Mouse (Mus musculus): ENCODE measurements around the gene Syt6. TPM values are rescaled to one million over a fixed set of nuclear protein-coding genes. Genes with fewer than 3 reads are reported as not detected.

Syt6 gene
- polyA plus RNA-seq, 1 experiment from 2014 or later, result 14.8 TPM

DNA sequence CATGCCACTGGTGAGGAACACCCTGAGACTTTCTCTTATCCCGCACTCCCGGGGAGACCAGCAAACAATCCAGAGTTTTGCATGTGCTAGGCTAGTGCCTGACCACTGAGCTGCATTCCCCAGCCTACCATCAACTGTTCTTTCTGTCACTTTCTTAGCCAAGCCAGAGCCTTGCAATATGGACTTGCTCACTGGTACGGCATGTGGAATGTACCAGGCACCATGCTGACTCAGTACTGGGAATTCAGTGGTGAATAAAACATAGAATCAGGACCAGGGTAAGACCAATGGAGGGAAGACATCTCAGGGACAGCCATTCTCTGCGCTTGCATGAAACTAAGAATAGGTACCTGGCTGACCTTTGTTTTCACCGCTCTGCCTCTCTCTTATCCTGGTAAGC is 35.2 kb downstream of the Syt6 start:
- ATAC-seq, result no peak
- H3K4me2 ChIP-seq (ENCODE audit: low read length), result no peak overlapping the region
- H3K9ac ChIP-seq (ENCODE audit: low read depth, low read length), result no peak overlapping the region
- 90% methylated on average over 5 of the region's 5 CpGs for WGBS
- no peak overlapping the region for H3K4me3 ChIP-seq (ENCODE audit: low read depth, low read length)
- H3K36me3 ChIP-seq (ENCODE audit: control insufficient read depth, insufficient read depth, low read length), result no peaks in the 10 kb centered on the region
- no peaks in the 10 kb centered on the region for H3K9me3 ChIP-seq (replicated peaks; ENCODE audit: control insufficient read depth, low read length, poor library complexity, severe bottlenecking)
- H3K27me3 ChIP-seq (ENCODE audit: control insufficient read depth, insufficient read depth, low read depth, low read length), result no peaks in the 10 kb centered on the region
- H3K4me1 ChIP-seq (ENCODE audit: control insufficient read depth, insufficient read depth, low read length), result no peaks in the 10 kb centered on the region
- no peak overlapping the region for H3K27ac ChIP-seq (ENCODE audit: low read length)

DNA sequence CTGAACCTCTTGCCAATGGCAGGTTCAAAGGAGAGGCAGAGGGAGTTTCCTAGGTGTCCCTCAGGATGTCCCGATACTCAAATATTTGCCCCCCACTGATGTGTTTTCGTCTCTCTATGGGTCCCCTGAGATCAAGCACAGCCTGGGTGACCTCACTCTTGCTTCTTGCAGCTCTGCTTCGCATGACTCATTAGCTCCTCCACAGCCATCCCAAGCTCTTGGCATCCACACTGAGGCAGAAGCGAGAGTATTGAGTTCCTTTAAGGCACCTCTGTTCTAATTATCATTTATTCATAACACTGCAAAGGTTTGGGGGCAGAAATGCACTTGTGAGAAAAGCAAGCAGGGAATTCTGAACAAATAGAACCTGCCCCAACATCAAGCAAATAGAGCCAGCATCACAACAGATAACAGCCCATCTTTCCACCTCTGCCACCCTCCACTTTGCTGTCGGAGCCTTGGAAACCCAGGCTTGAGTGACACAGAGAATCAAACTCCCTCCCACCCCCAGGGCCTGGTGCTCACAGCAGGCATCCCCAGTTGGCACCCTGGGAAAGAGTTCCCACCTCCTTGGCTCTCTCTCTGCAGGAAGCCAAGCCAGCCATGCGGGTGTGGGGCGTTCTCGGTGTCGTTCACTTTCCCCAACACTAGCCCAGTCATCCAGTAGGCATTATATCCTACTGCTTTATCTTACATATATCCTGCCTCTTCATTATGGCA is 37.8 kb downstream of the Syt6 start:
- WGBS, result 71% methylated on average over 9 of the region's 9 CpGs
- Histone ChIP-seq H3K27ac (ENCODE audit: low read length) (no peak overlapping the region), H3K9ac (ENCODE audit: low read depth, low read length) (no peak overlapping the region), H3K4me1 (ENCODE audit: control insufficient read depth, insufficient read depth, low read length) (no peaks in the 10 kb centered on the region), H3K9me3 (replicated peaks; ENCODE audit: control insufficient read depth, low read length, poor library complexity, severe bottlenecking) (no peaks in the 10 kb centered on the region), H3K4me3 (ENCODE audit: low read depth, low read length) (no peak overlapping the region), H3K36me3 (ENCODE audit: control insufficient read depth, insufficient read depth, low read length) (no peaks in the 10 kb centered on the region), H3K4me2 (ENCODE audit: low read length) (no peak overlapping the region), H3K27me3 (ENCODE audit: control insufficient read depth, insufficient read depth, low read depth, low read length) (no peaks in the 10 kb centered on the region)
- no peak for ATAC-seq

DNA sequence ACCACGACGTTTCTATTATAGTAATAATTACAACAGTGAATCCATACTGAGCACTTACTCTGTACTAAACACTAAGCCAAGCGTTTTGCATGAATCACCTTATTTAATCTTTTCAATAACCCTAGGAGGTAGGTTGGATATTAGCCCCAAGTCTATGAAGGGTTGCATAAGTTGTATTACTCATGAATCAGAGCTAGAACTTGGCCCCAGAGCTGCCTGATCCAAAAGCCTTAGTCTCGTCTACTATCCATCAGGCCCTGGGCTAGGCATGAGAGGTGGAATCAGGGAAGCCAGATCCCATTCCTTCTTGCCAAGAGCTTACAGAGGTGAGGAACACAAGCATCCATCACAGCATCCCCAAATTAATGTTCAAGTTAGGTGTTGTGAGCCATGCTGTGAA is 40.6 kb downstream of the Syt6 start:
- no peak overlapping the region for H3K4me2 ChIP-seq (ENCODE audit: low read length)
- H3K27ac ChIP-seq (ENCODE audit: low read length), result no peak overlapping the region
- H3K4me3 ChIP-seq (ENCODE audit: low read depth, low read length), result no peak overlapping the region
- ATAC-seq, result no peak
- WGBS, result 84% methylated on average over 4 of the region's 4 CpGs
- H3K4me1 ChIP-seq (ENCODE audit: control insufficient read depth, insufficient read depth, low read length), result no peaks in the 10 kb centered on the region
- no peaks in the 10 kb centered on the region for H3K36me3 ChIP-seq (ENCODE audit: control insufficient read depth, insufficient read depth, low read length)
- H3K9me3 ChIP-seq (replicated peaks; ENCODE audit: control insufficient read depth, low read length, poor library complexity, severe bottlenecking), result no peaks in the 10 kb centered on the region
- no peak overlapping the region for H3K9ac ChIP-seq (ENCODE audit: low read depth, low read length)
- H3K27me3 ChIP-seq (ENCODE audit: control insufficient read depth, insufficient read depth, low read depth, low read length), result no peaks in the 10 kb centered on the region

DNA sequence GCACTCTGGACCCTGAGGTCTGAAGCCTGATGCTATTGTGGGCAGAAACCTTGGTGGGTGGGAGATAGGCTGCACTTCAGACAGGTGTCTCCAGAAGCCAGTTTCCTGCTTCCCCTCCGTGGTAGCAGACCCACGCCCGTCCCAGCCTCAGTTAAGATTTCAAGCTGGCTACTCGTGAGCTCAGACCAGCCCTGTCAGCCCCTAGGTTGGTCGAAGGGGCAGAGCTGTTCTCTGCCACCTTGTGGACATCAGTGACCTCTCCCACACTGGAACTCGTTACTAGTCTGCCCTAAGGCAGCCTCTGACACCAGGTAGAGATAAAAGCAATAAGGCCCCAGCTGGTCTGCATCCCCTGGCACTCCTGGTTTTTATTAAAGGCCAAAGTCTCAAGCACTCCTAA is 42.0 kb downstream of the Syt6 start:
- 35% methylated on average over 6 of the region's 6 CpGs for WGBS
- no peak overlapping the region for H3K27ac ChIP-seq (ENCODE audit: low read length)
- ATAC-seq, result no peak
- no peak overlapping the region for H3K9ac ChIP-seq (ENCODE audit: low read depth, low read length)
- H3K4me1 ChIP-seq (ENCODE audit: control insufficient read depth, insufficient read depth, low read length), result no peaks in the 10 kb centered on the region
- H3K4me3 ChIP-seq (ENCODE audit: low read depth, low read length), result no peak overlapping the region
- no peaks in the 10 kb centered on the region for H3K27me3 ChIP-seq (ENCODE audit: control insufficient read depth, insufficient read depth, low read depth, low read length)
- no peaks in the 10 kb centered on the region for H3K36me3 ChIP-seq (ENCODE audit: control insufficient read depth, insufficient read depth, low read length)
- H3K9me3 ChIP-seq (replicated peaks; ENCODE audit: control insufficient read depth, low read length, poor library complexity, severe bottlenecking), result no peaks in the 10 kb centered on the region
- H3K4me2 ChIP-seq (ENCODE audit: low read length), result no peak overlapping the region

DNA sequence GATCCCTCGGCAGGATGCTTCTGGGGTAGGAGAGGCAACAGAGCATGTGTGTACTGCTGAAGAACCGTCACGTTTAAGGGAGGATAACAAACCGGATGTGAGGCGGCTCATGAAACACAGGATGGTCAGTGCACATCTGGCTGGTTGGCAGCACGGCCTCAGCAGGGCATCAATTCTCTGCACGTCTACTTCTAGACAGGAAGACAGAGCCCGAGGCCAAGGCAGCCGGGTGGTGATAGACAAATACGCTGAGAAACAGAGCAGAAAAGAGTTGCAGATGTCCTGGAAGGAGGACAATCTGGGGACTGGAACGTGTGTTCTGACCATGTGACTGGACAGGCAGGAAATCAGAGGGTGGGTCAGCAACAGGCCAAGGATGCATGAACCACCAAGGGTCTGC is 45.1 kb downstream of the Syt6 start:
- H3K9me3 ChIP-seq (replicated peaks; ENCODE audit: control insufficient read depth, low read length, poor library complexity, severe bottlenecking), result no peaks in the 10 kb centered on the region
- WGBS, result 82% methylated on average over 11 of the region's 11 CpGs
- no peaks in the 10 kb centered on the region for H3K27me3 ChIP-seq (ENCODE audit: control insufficient read depth, insufficient read depth, low read depth, low read length)
- no peak overlapping the region for H3K4me3 ChIP-seq (ENCODE audit: low read depth, low read length)
- H3K4me1 ChIP-seq (ENCODE audit: control insufficient read depth, insufficient read depth, low read length), result no peaks in the 10 kb centered on the region
- no peaks in the 10 kb centered on the region for H3K36me3 ChIP-seq (ENCODE audit: control insufficient read depth, insufficient read depth, low read length)
- H3K9ac ChIP-seq (ENCODE audit: low read depth, low read length), result no peak overlapping the region
- H3K4me2 ChIP-seq (ENCODE audit: low read length), result no peak overlapping the region
- no peak overlapping the region for H3K27ac ChIP-seq (ENCODE audit: low read length)
- ATAC-seq, result no peak

DNA sequence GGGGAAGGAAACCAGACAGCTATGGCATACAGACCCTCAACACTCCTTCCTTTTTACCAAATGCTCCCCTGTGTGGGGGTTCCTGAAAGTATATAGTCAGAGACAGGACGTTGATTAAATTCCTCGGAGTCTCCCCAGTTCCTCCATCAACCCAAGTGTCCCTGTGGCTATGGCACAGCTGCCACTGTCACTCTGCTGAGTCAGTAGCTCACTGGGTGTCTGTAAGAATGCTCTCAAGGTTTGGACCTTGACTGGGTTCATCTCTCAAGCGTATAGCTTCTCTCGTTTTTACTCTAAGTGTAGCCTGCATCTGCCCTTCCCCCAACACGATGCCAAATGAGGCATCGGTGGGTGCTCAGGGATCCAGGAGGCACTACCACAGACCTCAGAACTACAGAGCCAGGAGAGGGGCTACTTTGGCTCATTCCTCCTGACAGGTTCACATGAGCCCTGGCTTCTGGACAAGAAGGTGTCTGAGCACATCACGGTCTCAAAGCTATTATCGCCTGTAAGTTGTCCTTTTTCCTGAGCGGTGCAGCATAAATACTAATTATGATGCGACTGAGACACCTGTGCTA is 49.0 kb downstream of the Syt6 start:
- Histone ChIP-seq H3K4me2 (ENCODE audit: low read length) (no peak overlapping the region), H3K27me3 (ENCODE audit: control insufficient read depth, insufficient read depth, low read depth, low read length) (no peaks in the 10 kb centered on the region), H3K9ac (ENCODE audit: low read depth, low read length) (no peak overlapping the region), H3K4me1 (ENCODE audit: control insufficient read depth, insufficient read depth, low read length) (no peaks in the 10 kb centered on the region), H3K27ac (ENCODE audit: low read length) (no peak overlapping the region), H3K9me3 (replicated peaks; ENCODE audit: control insufficient read depth, low read length, poor library complexity, severe bottlenecking) (no peaks in the 10 kb centered on the region), H3K4me3 (ENCODE audit: low read depth, low read length) (no peak overlapping the region), H3K36me3 (ENCODE audit: control insufficient read depth, insufficient read depth, low read length) (no peaks in the 10 kb centered on the region)
- ATAC-seq, result no peak
- 85% methylated on average over 10 of the region's 10 CpGs for WGBS

DNA sequence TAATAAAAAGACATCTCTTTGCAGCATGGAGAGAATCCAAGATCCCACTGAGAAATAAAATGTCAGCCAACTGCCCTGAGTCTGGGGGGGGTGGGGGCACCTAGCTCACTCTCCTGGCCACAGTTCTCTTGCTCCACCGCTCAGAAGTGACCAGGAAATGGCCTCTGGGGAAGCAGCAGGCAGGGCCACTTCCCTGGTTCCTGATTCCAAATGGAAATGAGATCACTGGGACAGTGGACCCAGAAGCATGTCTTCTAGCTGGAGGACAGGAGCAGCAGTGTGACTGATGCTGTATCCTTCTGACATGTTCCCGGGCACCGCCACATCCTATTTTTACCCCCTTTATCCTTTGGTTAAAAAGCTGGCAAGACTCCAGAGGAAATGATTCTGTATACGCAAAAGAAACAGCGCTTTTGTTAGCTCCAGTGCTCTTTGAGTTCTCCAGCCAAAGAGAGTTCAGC is 49.6 kb downstream of the Syt6 start:
- H3K36me3 ChIP-seq (ENCODE audit: control insufficient read depth, insufficient read depth, low read length), result no peaks in the 10 kb centered on the region
- H3K4me3 ChIP-seq (ENCODE audit: low read depth, low read length), result no peak overlapping the region
- no peaks in the 10 kb centered on the region for H3K27me3 ChIP-seq (ENCODE audit: control insufficient read depth, insufficient read depth, low read depth, low read length)
- no peaks in the 10 kb centered on the region for H3K4me1 ChIP-seq (ENCODE audit: control insufficient read depth, insufficient read depth, low read length)
- H3K9ac ChIP-seq (ENCODE audit: low read depth, low read length), result no peak overlapping the region
- H3K4me2 ChIP-seq (ENCODE audit: low read length), result no peak overlapping the region
- no peak overlapping the region for H3K27ac ChIP-seq (ENCODE audit: low read length)
- 43% methylated on average over 5 of the region's 5 CpGs for WGBS
- no peak for ATAC-seq
- no peaks in the 10 kb centered on the region for H3K9me3 ChIP-seq (replicated peaks; ENCODE audit: control insufficient read depth, low read length, poor library complexity, severe bottlenecking)

DNA sequence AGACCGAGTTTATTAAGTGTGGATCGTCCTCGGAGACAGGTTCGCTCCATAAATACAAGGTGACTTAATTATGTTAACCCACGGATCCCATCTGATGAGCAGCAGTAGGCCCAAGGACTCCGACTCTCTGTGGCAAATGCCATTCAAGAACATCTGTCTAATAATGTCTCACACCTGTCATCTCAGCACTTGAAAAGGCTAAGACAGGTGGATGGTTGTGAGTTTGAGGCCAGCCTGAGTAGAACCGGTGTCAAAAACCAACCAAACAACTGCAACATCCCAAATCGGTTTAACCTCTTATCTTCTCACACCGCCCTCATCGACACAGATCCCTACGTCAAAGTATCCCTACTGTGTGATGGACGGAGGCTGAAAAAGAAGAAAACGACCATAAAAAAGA is 50.1 kb downstream of the Syt6 start:
- H3K4me2 ChIP-seq (ENCODE audit: low read length), result no peak overlapping the region
- H3K4me3 ChIP-seq (ENCODE audit: low read depth, low read length), result no peak overlapping the region
- H3K27me3 ChIP-seq (ENCODE audit: control insufficient read depth, insufficient read depth, low read depth, low read length), result no peaks in the 10 kb centered on the region
- 87% methylated on average over 13 of the region's 13 CpGs for WGBS
- no peak overlapping the region for H3K27ac ChIP-seq (ENCODE audit: low read length)
- H3K9ac ChIP-seq (ENCODE audit: low read depth, low read length), result no peak overlapping the region
- no peaks in the 10 kb centered on the region for H3K9me3 ChIP-seq (replicated peaks; ENCODE audit: control insufficient read depth, low read length, poor library complexity, severe bottlenecking)
- no peaks in the 10 kb centered on the region for H3K36me3 ChIP-seq (ENCODE audit: control insufficient read depth, insufficient read depth, low read length)
- ATAC-seq, result no peak
- H3K4me1 ChIP-seq (ENCODE audit: control insufficient read depth, insufficient read depth, low read length), result no peaks in the 10 kb centered on the region

DNA sequence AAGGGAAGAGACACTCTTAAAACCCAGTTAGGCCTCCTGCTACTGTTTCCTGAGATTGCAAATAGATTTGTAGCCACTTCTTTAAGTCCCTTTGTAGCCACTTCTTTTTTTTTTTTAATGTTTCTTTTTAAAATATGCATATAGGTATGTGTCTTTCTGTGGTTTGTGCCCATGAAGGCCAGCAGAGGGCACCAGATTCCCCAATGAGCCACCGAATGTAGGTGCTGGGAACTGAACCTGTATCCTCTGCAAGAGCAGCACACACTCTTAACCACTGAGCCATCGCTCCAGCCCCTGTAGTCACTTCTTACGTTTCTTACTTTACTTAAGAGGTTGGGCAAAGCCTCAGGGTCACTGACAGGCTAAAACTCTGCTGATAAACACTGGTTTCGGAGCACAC is 51.5 kb downstream of the Syt6 start:
- H3K4me3 ChIP-seq (ENCODE audit: low read depth, low read length), result no peak overlapping the region
- no peak overlapping the region for H3K4me2 ChIP-seq (ENCODE audit: low read length)
- H3K27me3 ChIP-seq (ENCODE audit: control insufficient read depth, insufficient read depth, low read depth, low read length), result no peaks in the 10 kb centered on the region
- 98% methylated on average over 4 of the region's 4 CpGs for WGBS
- H3K27ac ChIP-seq (ENCODE audit: low read length), result no peak overlapping the region
- H3K36me3 ChIP-seq (ENCODE audit: control insufficient read depth, insufficient read depth, low read length), result no peaks in the 10 kb centered on the region
- no peaks in the 10 kb centered on the region for H3K4me1 ChIP-seq (ENCODE audit: control insufficient read depth, insufficient read depth, low read length)
- H3K9ac ChIP-seq (ENCODE audit: low read depth, low read length), result no peak overlapping the region
- no peak for ATAC-seq
- H3K9me3 ChIP-seq (replicated peaks; ENCODE audit: control insufficient read depth, low read length, poor library complexity, severe bottlenecking), result no peaks in the 10 kb centered on the region

Data from midbrain, embryonic 16.5 days (tissue).